Mouse (Mus musculus) MEL-GATA-1-ER (cell line): ENCODE measurements around the gene Pdxdc1.
"Not testable (repeated sequence)": the region's sequence is repeated elsewhere in the genome, so short reads cannot be mapped to it uniquely, and the experiment has no call there.

Experiments used
- DNase-seq: peaks from one replicate; pipeline ENCODE4 v3.0.0-alpha.2; 2012; ENCODE audit warnings: low read depth; ENCODE audit errors: extremely low read depth

Gene Pdxdc1

GRCm38 (mm10) chr16:13902888-13903483 lies at the start of gene Pdxdc1, which contains the start of gene Mpv17l:
TSS of gene Pdxdc1 (minus strand) at chr16:13903131.
TSS of gene Mpv17l (plus strand) at chr16:13903161.
- DNase-seq: peak; percentile 79

GRCm38 (mm10) chr16:13951245-13951644 lies 48.3 kb upstream of the Pdxdc1 start:
- DNase-seq: no peak

- no peak for DNase-seq
Measured at GRCm38 (mm10) chr16:13946306-13946705, 43.4 kb upstream of the Pdxdc1 start.

- DNase-seq: no peak
Measured at GRCm38 (mm10) chr16:13945153-13945552, 42.2 kb upstream of the Pdxdc1 start.

GRCm38 (mm10) chr16:13944752-13945151 lies 41.8 kb upstream of the Pdxdc1 start:
- no peak for DNase-seq

- peak; percentile 44 for DNase-seq
Measured at GRCm38 (mm10) chr16:13944178-13944577, 41.2 kb upstream of the Pdxdc1 start.

GRCm38 (mm10) chr16:13940847-13941395 lies 38.0 kb upstream of the Pdxdc1 start:
- DNase-seq: no peak

GRCm38 (mm10) chr16:13940139-13940846 lies 37.4 kb upstream of the Pdxdc1 start:
- DNase-seq: no peak

- no peak for DNase-seq
Measured at GRCm38 (mm10) chr16:13927456-13928075, 24.6 kb upstream of the Pdxdc1 start.

GRCm38 (mm10) chr16:13922966-13923365 lies 20.0 kb upstream of the Pdxdc1 start:
- DNase-seq: not testable (repeated sequence)

- not testable (repeated sequence) for DNase-seq
Measured at GRCm38 (mm10) chr16:13922499-13922898, 19.6 kb upstream of the Pdxdc1 start.

- DNase-seq: no peak
Measured at GRCm38 (mm10) chr16:13921781-13922180, 18.9 kb upstream of the Pdxdc1 start.

- no peak for DNase-seq
Measured at GRCm38 (mm10) chr16:13921063-13921462, 18.1 kb upstream of the Pdxdc1 start.

GRCm38 (mm10) chr16:13920093-13920492 lies 17.2 kb upstream of the Pdxdc1 start:
- DNase-seq: no peak

- peak; percentile 65 for DNase-seq
Measured at GRCm38 (mm10) chr16:13907297-13907696, 4.4 kb upstream of the Pdxdc1 start.

GRCm38 (mm10) chr16:13903488-13903887 lies 557 bp upstream of the Pdxdc1 start:
- DNase-seq: peak; percentile 68

GRCm38 (mm10) chr16:13902397-13902831 lies 517 bp downstream of the Pdxdc1 start:
- peak; percentile 44 for DNase-seq

GRCm38 (mm10) chr16:13898981-13899380 lies 4.0 kb downstream of the Pdxdc1 start:
- DNase-seq: no peak

GRCm38 (mm10) chr16:13896357-13896756 lies 6.6 kb downstream of the Pdxdc1 start:
- peak; percentile 46 for DNase-seq

- DNase-seq: no peak
Measured at GRCm38 (mm10) chr16:13895740-13896139, 7.2 kb downstream of the Pdxdc1 start.

- no peak for DNase-seq
Measured at GRCm38 (mm10) chr16:13894097-13894496, 8.8 kb downstream of the Pdxdc1 start.

GRCm38 (mm10) chr16:13892850-13893249 lies 10.1 kb downstream of the Pdxdc1 start:
- DNase-seq: no peak
